Mouse (Mus musculus) CH12.LX (cell line): Measurements from ENCODE around the gene Zmynd10.

ENCODE experiments used
- BHLHE40 ChIP-seq: IDR thresholded peaks from 2 replicates; pipeline ENCODE4 v1.6.1; 2011; ENCODE audit warnings: mild to moderate bottlenecking, low read depth, low read length, improper control_type of control experiment
- CHD1 ChIP-seq: IDR thresholded peaks from 2 replicates; pipeline ENCODE4 v1.6.1; 2012; ENCODE audit warnings: low read depth, low read length, improper control_type of control experiment, inconsistent platforms
- CTCF ChIP-seq, 2 experiments: IDR thresholded peaks in 1 of 2; conservative IDR thresholded peaks in 1 of 2; 2 replicates each; pipeline ENCODE4 v1.5.1; 2011 to 2012; ENCODE audit warnings: low read depth in 2 of 2, low read length in 2 of 2, improper control_type of control experiment in 1 of 2, inconsistent platforms in 1 of 2, mild to moderate bottlenecking in 1 of 2, moderate library complexity in 1 of 2
- EP300 ChIP-seq: IDR thresholded peaks from 2 replicates; pipeline ENCODE4 v1.6.1; 2011; ENCODE audit warnings: low read length, improper control_type of control experiment
- KAT2A ChIP-seq: IDR thresholded peaks from 2 replicates; pipeline ENCODE4 v1.6.1; 2012; ENCODE audit warnings: low read length, improper control_type of control experiment, inconsistent platforms; ENCODE audit not compliant: insufficient replicate concordance
- MAX ChIP-seq: IDR thresholded peaks from 2 replicates; pipeline ENCODE4 v1.6.1; 2011; ENCODE audit warnings: low read length, improper control_type of control experiment
- NRF1 ChIP-seq: IDR thresholded peaks from 2 replicates; pipeline ENCODE4 v1.6.1; 2014; ENCODE audit warnings: low read depth, mild to moderate bottlenecking, inconsistent platforms, low read length, improper control_type of control experiment, moderate library complexity
- POLR2A ChIP-seq: IDR thresholded peaks from 2 replicates; pipeline ENCODE4 v1.6.1; 2011; ENCODE audit warnings: low read depth, mild to moderate bottlenecking, improper control_type of control experiment, low read length
- SMC3 ChIP-seq: IDR thresholded peaks from 2 replicates; pipeline ENCODE4 v1.6.1; 2011; ENCODE audit warnings: low read depth, low read length, improper control_type of control experiment
- USF1 ChIP-seq: IDR thresholded peaks from 2 replicates; pipeline ENCODE4 v1.6.1; 2014; ENCODE audit warnings: low read depth, mild to moderate bottlenecking, inconsistent platforms, low read length, improper control_type of control experiment

- TF ChIP-seq EP300 (no peak), KAT2A (no peak), BHLHE40 (no peak), NRF1 (no peak), POLR2A (no peak), SMC3 (no peak), USF1 (no peak), CHD1 (no peak), CTCF (conservative IDR thresholded peaks at IDR 0.05 in 1 of 2, IDR thresholded peaks at IDR 0.05 in 1 of 2; ENCODE audit: low read depth in 2 of 2, low read length in 2 of 2) (no peak), MAX (no peak)
Observed at GRCm38 (mm10) chr9:107539940-107540339, 7.2 kb upstream of the Zmynd10 start.
